Mouse (Mus musculus) mouse trophoblast stem cell (cell line): ENCODE measurements around the gene Hunk.

Experiments used
- in situ Hi-C, 2 experiments: fragments of 300-500 bp; cut with MseI, MboI; formaldehyde crosslinking; loops; 2 replicates in 1 of 2; 3 replicates in 1 of 2; pipeline ENCODE4 v1.15.1; 2025

Hunk gene

DNA sequence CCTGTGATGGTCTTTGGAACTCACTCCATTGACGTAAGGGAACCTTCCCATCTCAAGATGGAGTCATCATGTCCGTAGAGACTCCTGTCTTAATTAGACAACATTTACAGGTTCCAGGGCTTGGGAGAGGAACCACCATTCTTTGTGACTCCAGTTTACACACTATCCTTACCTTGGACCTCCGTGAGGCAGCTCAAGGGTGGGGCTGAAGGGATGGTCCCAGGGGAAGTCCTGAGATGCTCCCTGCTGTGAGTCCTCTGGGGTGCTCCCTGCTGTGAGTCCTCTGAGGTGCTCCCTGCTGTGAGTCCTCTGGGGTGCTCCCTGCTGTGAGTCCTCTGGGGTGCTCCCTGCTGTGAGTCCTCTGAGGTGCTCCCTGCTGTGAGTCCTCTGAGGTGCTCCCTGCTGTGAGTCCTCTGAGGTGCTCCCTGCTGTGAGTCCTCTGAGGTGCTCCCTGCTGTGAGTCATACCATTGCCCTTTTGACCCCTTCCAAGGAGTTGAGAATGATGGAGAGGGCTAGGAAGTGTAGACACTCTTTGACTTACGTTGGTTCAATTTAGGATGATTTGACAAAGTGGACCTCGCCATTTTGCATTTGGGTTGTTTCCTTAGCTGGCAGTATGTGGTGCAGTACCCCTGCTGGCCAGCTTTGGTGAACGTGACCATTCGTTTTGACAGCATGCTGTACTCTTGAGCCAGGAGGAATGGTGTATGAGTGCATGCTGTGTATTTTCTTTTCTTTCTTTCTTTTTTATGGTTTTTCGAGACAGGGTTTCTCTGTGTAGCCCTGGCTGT is 42.2 kb downstream of the Hunk start:
- in situ Hi-C loops, result no loop called here

- in situ Hi-C loops, result loop anchor here in 1 of 2 experiments (5.0 kb wide), 1 partner anchor 41 kb away; no protein-coding TSS in a partner anchor
These were observed 47.7 kb downstream of the Hunk start for GRCm38 (mm10) chr16:90433551-90433950.

- in situ Hi-C loops, result no loop called here
These were observed 49.4 kb downstream of the Hunk start for GRCm38 (mm10) chr16:90435231-90435630.

DNA sequence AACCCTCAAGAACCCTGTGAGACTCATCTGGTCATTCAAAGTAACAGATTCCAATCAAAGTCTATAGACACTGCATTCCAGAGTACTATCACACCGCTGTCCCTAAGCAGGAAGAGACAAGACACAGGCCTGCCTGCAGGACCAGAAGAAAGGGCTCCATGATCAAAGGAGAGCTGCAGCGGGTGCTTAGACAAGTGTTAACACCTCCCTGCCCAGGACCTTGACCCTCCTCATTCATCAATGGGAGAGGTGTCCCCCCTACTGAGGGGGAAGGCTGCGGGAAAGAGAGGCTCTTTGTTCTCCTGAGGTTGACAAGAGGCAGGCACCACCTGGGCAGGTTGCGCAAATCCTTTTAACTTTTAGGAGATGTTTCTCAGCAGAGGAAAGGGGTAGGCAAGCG is 51.5 kb downstream of the Hunk start:
- in situ Hi-C loops, result no loop called here

DNA sequence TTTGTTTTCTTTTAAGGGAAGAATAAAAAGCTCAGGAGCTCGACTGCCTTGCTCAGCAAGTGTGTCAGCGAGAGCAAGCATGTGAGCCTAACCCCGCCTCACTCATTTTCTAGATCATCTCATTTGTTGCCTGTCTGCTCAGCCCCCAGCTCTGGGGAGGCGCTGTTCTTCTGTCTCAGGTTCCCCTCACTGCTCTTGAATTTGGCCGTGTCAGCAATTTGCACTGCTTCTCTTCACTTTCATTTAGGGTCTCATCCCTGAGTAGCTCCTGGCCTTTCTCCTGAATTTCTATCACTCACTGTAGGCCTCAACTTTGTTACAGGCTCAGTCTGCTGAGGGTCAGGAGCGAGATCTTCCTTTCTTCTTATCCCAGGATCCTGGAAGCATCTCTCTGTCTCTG is 53.7 kb downstream of the Hunk start:
- in situ Hi-C loops, result no loop called here

- in situ Hi-C loops, result no loop called here
These were observed 54.8 kb downstream of the Hunk start for GRCm38 (mm10) chr16:90440654-90441053.

GRCm38 (mm10) chr16:90442991-90443390 is 57.2 kb downstream of the Hunk start:
- in situ Hi-C loops, result no loop called here

DNA sequence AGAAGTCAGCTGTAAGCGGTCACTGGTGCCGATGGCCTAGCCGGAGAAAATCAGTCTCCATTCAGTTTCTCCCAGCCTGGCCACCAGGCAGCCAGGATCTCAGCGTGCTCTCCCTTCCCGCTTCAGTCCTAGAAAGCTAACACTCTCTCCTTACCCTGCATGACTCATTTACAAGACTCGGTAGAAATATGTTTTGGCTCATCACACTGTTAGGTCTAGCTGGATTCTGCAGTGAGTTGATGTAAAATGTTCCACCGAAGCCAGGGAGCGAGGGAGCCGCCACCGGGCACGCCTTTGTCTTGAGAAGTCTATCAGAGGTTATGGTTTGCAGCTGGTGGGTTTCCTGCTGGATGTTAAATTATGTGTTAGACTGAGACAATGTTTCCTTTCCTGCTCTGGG is 67.4 kb downstream of the Hunk start:
- in situ Hi-C loops, result no loop called here

GRCm38 (mm10) chr16:90456495-90457125 is 70.8 kb downstream of the Hunk start:
- in situ Hi-C loops, result no loop called here

DNA sequence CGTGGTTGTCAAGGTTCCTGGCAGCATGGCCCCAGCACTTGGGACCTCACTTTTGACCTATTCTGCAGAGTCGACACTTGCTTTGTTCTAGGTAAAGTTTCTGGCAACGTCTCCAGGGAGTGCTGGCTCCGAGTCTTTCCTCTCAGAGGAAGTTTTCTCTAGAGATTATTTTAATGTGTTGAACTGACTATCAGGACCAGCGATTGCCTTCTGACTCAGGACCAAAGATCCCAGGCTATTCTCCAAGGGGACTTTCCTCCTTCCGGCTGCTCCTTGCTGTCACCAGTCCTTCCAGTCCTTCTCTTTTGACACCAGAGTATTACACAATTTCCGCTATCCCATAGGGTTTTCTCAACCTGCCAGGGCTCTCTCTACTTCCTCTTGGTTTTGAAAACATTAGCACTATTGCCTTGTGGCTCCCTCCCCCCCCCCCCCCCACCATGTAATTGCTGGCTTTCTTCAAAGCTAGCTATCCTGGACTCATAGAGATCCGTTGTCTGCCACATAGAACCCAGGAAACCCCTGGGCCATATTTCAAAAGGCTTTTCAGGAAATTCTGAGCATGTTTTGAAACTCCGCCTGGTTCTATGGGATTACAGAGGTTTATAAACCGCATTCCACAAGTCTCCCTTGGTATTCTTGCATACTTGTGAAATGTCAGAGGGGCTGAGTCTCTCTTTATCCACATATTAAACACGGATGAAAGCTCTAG is 73.2 kb downstream of the Hunk start:
- in situ Hi-C loops, result no loop called here

DNA sequence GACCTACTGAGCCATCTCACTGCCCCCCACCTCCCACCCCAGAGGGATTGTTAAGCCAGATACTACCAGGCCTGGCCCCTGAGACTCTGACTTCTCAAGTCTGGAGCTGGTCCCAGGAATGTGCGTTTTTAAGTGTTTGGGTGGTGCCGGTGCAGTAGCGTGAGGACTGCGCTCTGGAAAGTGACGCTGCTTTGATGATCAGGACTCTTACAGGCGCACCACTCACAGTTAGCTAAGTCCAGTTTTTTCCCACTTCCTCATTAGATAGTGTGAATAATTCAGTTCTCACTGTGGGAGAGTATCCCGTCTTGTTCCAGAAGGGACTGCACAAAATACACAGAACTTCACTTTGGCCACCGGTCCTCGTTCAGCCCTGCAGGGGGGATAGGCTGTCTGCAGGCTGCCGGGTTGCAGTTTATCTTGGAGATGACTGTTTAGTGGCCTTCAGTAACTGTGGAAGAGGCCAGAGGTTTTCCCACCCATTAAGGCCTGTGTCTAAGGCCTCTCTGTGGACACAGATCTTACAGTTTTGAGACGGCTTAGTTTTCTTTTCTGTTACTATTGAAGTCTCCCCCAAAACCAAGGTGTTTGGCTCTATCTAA is 75.6 kb downstream of the Hunk start:
- in situ Hi-C loops, result no loop called here

DNA sequence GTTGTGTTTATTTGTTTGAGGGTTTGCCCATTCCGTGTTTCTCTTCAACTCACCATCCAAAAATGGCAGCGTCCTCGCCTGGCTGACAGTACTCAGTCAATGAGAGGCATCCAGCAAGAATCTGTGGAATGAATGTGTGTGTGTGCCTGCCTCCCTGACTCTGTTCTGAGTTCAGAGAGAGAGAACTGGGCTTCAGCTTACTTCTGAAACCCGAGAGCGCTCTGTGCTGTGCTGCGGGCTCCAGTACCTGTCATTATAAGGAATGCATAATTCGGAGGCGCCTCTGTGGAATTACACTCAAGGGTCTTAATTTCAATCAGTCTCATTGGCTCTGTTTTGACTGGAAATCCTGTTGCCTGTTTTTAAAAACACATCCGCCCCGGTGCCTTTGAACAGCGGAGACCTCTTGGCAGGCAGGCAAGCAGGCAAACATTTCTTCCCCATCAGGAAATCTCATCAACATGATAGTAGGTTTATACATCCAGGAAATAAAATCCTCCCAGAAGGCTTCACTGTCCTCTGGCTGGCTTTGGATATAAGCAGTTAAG is 77.0 kb downstream of the Hunk start:
- in situ Hi-C loops, result no loop called here

DNA sequence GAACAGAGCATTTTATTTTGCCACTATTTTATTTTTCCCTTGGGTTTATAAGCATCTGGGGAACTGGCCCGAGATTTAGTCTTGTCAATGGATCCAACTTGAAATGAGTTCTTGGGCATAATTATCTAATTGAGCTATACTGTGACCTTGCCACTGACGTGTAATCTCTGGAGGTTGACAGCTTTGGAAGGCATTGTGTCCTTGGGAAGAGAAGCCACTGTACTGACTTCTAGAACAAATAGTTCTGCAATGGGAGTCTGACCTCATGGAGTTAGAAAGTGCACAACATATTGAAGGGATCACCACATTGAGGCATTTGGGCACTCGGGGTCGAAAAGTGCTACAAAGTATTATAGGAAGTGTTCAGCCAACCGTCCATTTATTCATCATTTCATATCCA is 79.3 kb downstream of the Hunk start:
- in situ Hi-C loops, result no loop called here

- in situ Hi-C loops, result no loop called here
These were observed 82.5 kb downstream of the Hunk start for GRCm38 (mm10) chr16:90468286-90468685.

- in situ Hi-C loops, result no loop called here
These were observed 90.0 kb downstream of the Hunk start for GRCm38 (mm10) chr16:90475701-90476229.

GRCm38 (mm10) chr16:90481612-90482011 is 95.8 kb downstream of the Hunk start:
- in situ Hi-C loops, result no loop called here

DNA sequence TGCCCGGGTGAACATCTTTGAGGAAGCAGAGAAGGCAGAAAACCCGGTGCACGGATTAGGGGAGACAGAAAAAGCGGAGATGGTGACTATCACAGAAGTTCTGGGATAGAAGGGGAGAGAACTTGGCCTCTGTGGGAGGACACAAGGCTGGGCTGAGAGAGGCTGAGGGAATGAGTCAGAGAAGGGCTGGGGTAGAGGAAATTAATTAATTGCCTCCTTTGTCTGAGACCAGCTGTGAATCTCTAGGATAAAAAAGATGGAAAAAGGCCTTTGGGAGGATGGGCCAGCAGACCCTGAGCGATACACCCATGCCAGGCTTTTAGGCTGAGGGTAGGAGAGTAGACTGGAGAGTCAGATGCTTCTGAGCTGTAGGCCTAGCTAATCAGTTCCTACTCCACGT is 97.5 kb downstream of the Hunk start:
- in situ Hi-C loops, result no loop called here

- in situ Hi-C loops, result no loop called here
These were observed 99.3 kb downstream of the Hunk start for GRCm38 (mm10) chr16:90485125-90485524.

GRCm38 (mm10) chr16:90485599-90485998 is 99.8 kb downstream of the Hunk start:
- in situ Hi-C loops, result no loop called here

DNA sequence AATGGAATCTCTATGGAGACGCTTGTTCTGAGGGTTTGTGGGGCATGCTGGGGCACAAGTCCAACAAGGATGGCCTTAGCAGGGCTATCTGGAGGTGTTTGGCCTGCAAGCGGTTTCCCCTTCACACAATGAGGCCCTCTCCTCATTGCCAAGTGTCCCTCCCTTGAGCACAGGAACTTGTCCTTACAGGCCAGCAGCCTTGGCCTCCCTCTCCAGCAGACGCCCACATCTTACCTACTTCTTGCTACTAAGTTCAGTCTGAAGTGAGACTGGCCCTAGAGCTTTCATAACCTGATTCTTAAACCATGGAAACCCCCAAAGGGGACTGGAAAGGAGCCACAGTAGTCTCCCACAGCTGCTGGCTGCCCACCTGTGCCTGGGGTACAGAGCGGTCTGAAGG is 104.3 kb downstream of the Hunk start:
- in situ Hi-C loops, result no loop called here

DNA sequence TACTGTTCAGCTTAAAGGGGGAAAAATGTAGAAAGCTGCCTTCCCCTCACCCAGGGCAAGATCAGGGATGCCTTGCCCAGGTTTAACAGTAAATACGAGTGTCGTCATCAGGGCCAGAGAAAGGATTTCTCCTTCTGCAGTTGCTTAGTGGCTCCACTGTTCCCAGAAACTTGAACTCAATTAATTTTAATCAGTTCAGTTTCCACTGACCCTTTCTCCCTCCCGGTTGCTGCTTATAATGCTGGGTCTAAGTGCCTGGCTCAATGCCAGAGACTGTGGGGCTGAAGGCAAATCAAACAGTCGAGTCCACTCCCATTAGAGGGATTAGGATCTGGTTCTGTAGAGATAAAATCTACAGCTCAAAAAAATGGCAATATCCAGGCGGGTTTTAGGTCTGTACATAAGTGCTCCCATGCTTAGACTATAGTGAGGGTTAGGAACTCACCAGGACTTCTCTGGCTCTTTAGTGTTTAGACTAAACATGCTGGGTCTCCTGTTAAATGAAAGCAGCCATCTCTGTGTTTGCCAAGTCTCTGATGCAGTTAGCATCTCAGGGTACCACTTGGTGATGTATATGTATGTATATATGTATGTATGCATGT is 106.2 kb downstream of the Hunk start:
- in situ Hi-C loops, result no loop called here
